Mouse (Mus musculus): ENCODE measurements around the gene Naa11.

Gene Naa11

DNA sequence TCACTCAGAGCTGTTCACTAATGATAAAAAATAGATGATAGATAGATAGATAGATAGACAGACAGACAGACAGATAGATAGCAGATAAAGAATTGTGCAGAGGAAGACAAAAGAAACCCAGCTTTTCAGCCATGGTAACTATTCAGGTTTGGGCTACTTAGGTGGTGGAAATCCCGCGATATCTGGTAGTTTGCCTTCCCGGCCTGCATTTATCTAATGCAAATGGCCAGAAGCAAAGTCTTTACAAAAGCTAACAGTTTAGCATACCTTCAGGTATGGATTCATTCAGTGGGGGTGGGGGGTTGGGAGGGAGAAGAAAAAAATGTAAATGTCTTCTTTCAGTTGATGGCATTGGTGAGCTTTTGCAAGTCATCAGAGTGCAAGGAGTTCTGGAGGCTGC lies 48.0 kb downstream of the Naa11 start:
- DNase-seq: no peak

DNA sequence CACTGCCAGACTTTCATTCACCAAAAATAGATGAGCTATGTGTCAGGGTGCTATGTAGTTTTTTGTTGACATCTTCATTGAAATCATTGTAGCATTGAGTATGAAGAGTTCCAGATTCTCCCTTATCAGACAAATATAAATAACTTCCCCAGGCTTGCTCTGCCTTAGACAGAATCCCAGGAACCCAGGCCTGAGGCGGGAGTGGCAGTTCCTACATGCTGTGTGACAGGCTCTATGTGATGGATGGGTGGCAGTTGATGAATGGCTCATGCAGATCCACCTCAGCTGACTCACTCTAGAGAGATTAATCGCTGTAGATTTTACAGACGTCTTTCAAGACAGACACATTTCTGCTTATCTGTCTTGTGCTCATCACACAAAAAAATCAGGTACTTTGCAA lies 57.4 kb downstream of the Naa11 start:
- DNase-seq: no peak

Measured in cerebellum, adult 9-10 months (tissue).